Mouse (Mus musculus): Measurements from ENCODE around the gene Insl3. TPM values are rescaled to one million over a fixed set of nuclear protein-coding genes. Genes with fewer than 3 reads are reported as not detected.

The Insl3 gene
- polyA plus RNA-seq, 1 experiment from 2014 or later, result 2.9 TPM

GRCm38 (mm10) chr8:71674071-71674470, 14.9 kb upstream of the Insl3 start:
- Histone ChIP-seq H3K36me3 (ENCODE audit: insufficient read depth, low read length) (no peaks in the 10 kb centered on the region), H3K4me2 (replicated peaks; ENCODE audit: low read depth, low read length) (no peak overlapping the region), H3K4me1 (ENCODE audit: insufficient read depth, low read depth, low read length) (peaks cover 13% of the 10 kb centered on the region), H3K27me3 (replicated peaks; ENCODE audit: insufficient read depth, low read length) (0 out of 2 replicates have a peak, but pooled peaks cover 12% of the 10 kb centered on the region), H3K27ac (ENCODE audit: low read length) (no peak overlapping the region), H3K9me3 (ENCODE audit: low read length) (no peaks in the 10 kb centered on the region), H3K4me3 (ENCODE audit: low read depth, low read length) (no peak overlapping the region), H3K9ac (replicated peaks; ENCODE audit: low read depth) (no peak overlapping the region)
- WGBS, result 61% methylated on average over 2 of the region's 2 CpGs
- TF ChIP-seq EP300 (IDR thresholded peaks at IDR 0.05) (no peak), CTCF (IDR thresholded peaks at IDR 0.05) (no peak)
- DNase-seq (ENCODE audit: low spot score) (no peak), ATAC-seq (no peak)

DNA sequence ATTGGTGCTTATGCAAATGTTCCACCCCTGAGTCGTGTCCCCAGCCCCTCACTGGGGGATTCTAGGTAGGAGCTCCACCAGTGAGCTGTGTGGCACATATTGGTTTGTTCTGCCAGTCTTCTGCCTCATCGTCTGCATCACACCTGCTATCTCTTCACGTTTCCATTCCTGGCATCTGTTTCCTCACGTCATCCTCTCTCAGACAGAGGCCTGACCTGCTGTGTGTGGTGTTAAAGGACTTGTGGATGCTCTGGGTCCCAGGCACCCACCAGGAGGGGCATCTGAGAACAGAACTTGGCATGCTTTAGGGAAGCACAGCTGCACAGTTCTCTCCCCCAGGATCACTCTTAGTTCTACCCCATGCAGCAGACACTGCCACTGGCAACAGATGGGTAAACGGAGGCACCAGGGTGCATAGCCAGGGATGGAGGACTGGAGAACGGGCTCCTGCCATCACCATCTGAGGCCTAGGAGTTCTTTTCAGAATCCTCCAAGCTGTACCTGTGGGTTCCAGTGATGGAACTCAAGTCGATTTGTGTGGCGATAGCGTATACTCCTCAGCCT, 13.5 kb upstream of the Insl3 start:
- ATAC-seq (no peak), DNase-seq (ENCODE audit: low spot score) (no peak)
- H3K36me3 ChIP-seq (ENCODE audit: insufficient read depth, low read length), result no peaks in the 10 kb centered on the region
- H3K4me1 ChIP-seq (ENCODE audit: insufficient read depth, low read depth, low read length), result peaks cover 16% of the 10 kb centered on the region
- H3K4me2 ChIP-seq (replicated peaks; ENCODE audit: low read depth, low read length), result peak overlapping the region; percentile 78
- 37% methylated on average over 9 of the region's 9 CpGs for WGBS
- TF ChIP-seq CTCF (IDR thresholded peaks at IDR 0.05) (no peak), EP300 (IDR thresholded peaks at IDR 0.05) (no peak)
- no peak overlapping the region for H3K9ac ChIP-seq (replicated peaks; ENCODE audit: low read depth)
- H3K9me3 ChIP-seq (ENCODE audit: low read length), result no peaks in the 10 kb centered on the region
- peak overlapping the region; percentile 58; the same call in 1 of the 2 replicates for H3K4me3 ChIP-seq (ENCODE audit: low read depth, low read length)
- H3K27me3 ChIP-seq (replicated peaks; ENCODE audit: insufficient read depth, low read length), result peaks cover 5% of the 10 kb centered on the region; the same call in 1 of the 2 replicates
- peak overlapping the region; percentile 65; the same call in 1 of the 2 replicates for H3K27ac ChIP-seq (ENCODE audit: low read length)

- H3K4me3 ChIP-seq (ENCODE audit: low read depth, low read length), result peak within 1 kb of the TSS; percentile 58
- TF ChIP-seq CTCF (IDR thresholded peaks at IDR 0.05) (no peak), EP300 (IDR thresholded peaks at IDR 0.05) (peak; percentile 8; the same call in 1 of the 2 replicates)
- peak within 1 kb of the TSS; percentile 51 for H3K9ac ChIP-seq (replicated peaks; ENCODE audit: low read depth)
- peaks cover 11% of the 10 kb centered on the region for H3K4me1 ChIP-seq (ENCODE audit: insufficient read depth, low read depth, low read length)
- ATAC-seq, result peak; percentile 62
- DNase-seq (ENCODE audit: low spot score), result peak; percentile 76
- no peaks in the 10 kb centered on the region for H3K9me3 ChIP-seq (ENCODE audit: low read length)
- no peaks in the 10 kb centered on the region for H3K36me3 ChIP-seq (ENCODE audit: insufficient read depth, low read length)
- peak within 1 kb of the TSS; percentile 65 for H3K27ac ChIP-seq (ENCODE audit: low read length)
- no peaks in the 10 kb centered on the region; the same call in 1 of the 2 replicates for H3K27me3 ChIP-seq (replicated peaks; ENCODE audit: insufficient read depth, low read length)
- 5% methylated on average over 33 of the region's 40 CpGs for WGBS
- H3K4me2 ChIP-seq (replicated peaks; ENCODE audit: low read depth, low read length), result peak within 1 kb of the TSS; percentile 78
Measured at GRCm38 (mm10) chr8:71676020-71676741, 12.8 kb upstream of the Insl3 start, which contains the start of gene Jak3. TSS of gene Jak3 (plus strand) at chr8:71676296.

DNA sequence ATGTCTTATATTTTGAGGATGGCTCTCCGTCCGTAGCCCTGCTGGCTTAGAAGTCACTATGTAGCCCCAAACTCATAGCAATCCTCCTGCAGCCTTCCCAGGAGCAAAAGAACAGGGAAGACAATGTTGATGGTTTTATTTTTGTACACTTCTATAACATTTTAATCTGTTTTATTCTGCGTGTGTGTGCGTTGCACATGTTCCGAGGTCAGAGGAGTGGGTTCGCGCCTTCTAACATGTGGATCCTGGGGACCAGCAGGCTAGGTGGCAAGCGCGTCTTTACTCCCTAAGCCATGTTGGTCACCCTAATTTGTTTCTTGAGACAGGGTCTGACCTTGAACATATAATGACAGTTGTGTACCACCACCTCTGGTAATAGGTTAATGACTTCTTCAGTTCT, 12.2 kb upstream of the Insl3 start:
- H3K4me2 ChIP-seq (replicated peaks; ENCODE audit: low read depth, low read length), result peak overlapping the region; percentile 78
- no peak for DNase-seq (ENCODE audit: low spot score)
- 48% methylated on average over 9 of the region's 9 CpGs for WGBS
- no peak for TF ChIP-seq CTCF (IDR thresholded peaks at IDR 0.05)
- no peak for TF ChIP-seq EP300 (IDR thresholded peaks at IDR 0.05)
- H3K4me3 ChIP-seq (ENCODE audit: low read depth, low read length), result peak overlapping the region; percentile 58
- no peaks in the 10 kb centered on the region for H3K9me3 ChIP-seq (ENCODE audit: low read length)
- H3K36me3 ChIP-seq (ENCODE audit: insufficient read depth, low read length), result no peaks in the 10 kb centered on the region
- peaks cover 8% of the 10 kb centered on the region for H3K4me1 ChIP-seq (ENCODE audit: insufficient read depth, low read depth, low read length)
- no peak for ATAC-seq
- peak overlapping the region; percentile 51 for H3K9ac ChIP-seq (replicated peaks; ENCODE audit: low read depth)
- no peaks in the 10 kb centered on the region; the same call in 1 of the 2 replicates for H3K27me3 ChIP-seq (replicated peaks; ENCODE audit: insufficient read depth, low read length)
- peak overlapping the region; percentile 65 for H3K27ac ChIP-seq (ENCODE audit: low read length)

- H3K27me3 ChIP-seq (replicated peaks; ENCODE audit: insufficient read depth, low read length), result peaks cover 4% of the 10 kb centered on the region
- DNase-seq (ENCODE audit: low spot score) (no peak), ATAC-seq (no peak)
- TF ChIP-seq EP300 (IDR thresholded peaks at IDR 0.05) (no peak), CTCF (IDR thresholded peaks at IDR 0.05) (no peak)
- H3K36me3 ChIP-seq (ENCODE audit: insufficient read depth, low read length), result no peaks in the 10 kb centered on the region
- no peak overlapping the region for H3K27ac ChIP-seq (ENCODE audit: low read length)
- no peak overlapping the region for H3K4me3 ChIP-seq (ENCODE audit: low read depth, low read length)
- H3K4me1 ChIP-seq (ENCODE audit: insufficient read depth, low read depth, low read length), result peaks cover 8% of the 10 kb centered on the region
- H3K9ac ChIP-seq (replicated peaks; ENCODE audit: low read depth), result no peak overlapping the region
- H3K4me2 ChIP-seq (replicated peaks; ENCODE audit: low read depth, low read length), result 0 out of 2 replicates have a peak overlapping the region, but pooled peaks have one; percentile 78
- no peaks in the 10 kb centered on the region for H3K9me3 ChIP-seq (ENCODE audit: low read length)
Measured at GRCm38 (mm10) chr8:71677555-71677954, 11.5 kb upstream of the Insl3 start.

DNA sequence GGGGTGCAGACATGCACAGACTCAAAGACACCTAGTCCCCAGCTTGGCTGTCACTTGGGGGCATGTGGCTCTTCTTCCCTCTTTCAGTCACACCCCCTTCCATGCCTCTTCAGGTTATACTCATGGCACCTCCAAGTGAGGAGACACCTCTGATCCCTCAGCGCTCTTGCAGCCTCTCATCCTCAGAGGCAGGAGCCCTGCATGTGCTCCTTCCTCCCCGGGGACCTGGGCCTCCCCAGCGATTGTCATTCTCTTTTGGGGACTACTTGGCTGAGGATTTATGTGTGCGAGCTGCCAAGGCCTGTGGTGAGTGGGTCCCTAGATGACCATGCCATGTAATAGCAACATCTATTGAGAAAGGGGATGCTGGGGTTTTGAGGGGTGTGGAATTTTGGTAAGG, 10.8 kb upstream of the Insl3 start:
- WGBS, result 74% methylated on average over 4 of the region's 4 CpGs
- ATAC-seq, result no peak
- H3K4me3 ChIP-seq (ENCODE audit: low read depth, low read length), result no peak overlapping the region
- H3K27me3 ChIP-seq (replicated peaks; ENCODE audit: insufficient read depth, low read length), result peaks cover 5% of the 10 kb centered on the region
- no peaks in the 10 kb centered on the region for H3K36me3 ChIP-seq (ENCODE audit: insufficient read depth, low read length)
- peaks cover 8% of the 10 kb centered on the region for H3K4me1 ChIP-seq (ENCODE audit: insufficient read depth, low read depth, low read length)
- TF ChIP-seq CTCF (IDR thresholded peaks at IDR 0.05) (no peak), EP300 (IDR thresholded peaks at IDR 0.05) (no peak)
- no peak overlapping the region for H3K4me2 ChIP-seq (replicated peaks; ENCODE audit: low read depth, low read length)
- H3K9me3 ChIP-seq (ENCODE audit: low read length), result no peaks in the 10 kb centered on the region
- no peak overlapping the region for H3K9ac ChIP-seq (replicated peaks; ENCODE audit: low read depth)
- DNase-seq (ENCODE audit: low spot score), result no peak
- no peak overlapping the region for H3K27ac ChIP-seq (ENCODE audit: low read length)
